Mouse (Mus musculus) heart, postnatal 10 days (tissue): ENCODE measurements around the gene Stambpl1. TPM values are rescaled to one million over a fixed set of nuclear protein-coding genes. Genes with fewer than 3 reads are reported as not detected.

Experiments
- DNase-seq, 2 experiments: peaks; one replicate each; pipeline ENCODE4 v3.0.0; 2021
- intact Hi-C: fragments of 180-260 bp; cut with DNase I; formaldehyde crosslinking; loops from one replicate; pipeline ENCODE4 v1.15.1; 2025
- total RNA-seq, 2 experiments: library from RNA; stranded (reverse); gene quantifications; 2 replicates each; pipeline ENCODE4 v1.2.3; 2021

The Stambpl1 gene
- total RNA-seq, 2 experiments from 2014 or later: 4.9 to 6.9 TPM

- DNase-seq: peak; percentile 74 to 77
- intact Hi-C loops: loop anchor here (10.0 kb wide), 1 partner anchor 79 kb away; no protein-coding TSS in a partner anchor
Measured at GRCm38 (mm10) chr19:34233944-34234343, 41.9 kb downstream of the Stambpl1 start.

GRCm38 (mm10) chr19:34236049-34236448 is 44.0 kb downstream of the Stambpl1 start:
- no peak for DNase-seq
- intact Hi-C loops: loop anchor here (10.0 kb wide), 1 partner anchor 81 kb away; no protein-coding TSS in a partner anchor

GRCm38 (mm10) chr19:34237746-34238145 is 45.7 kb downstream of the Stambpl1 start:
- DNase-seq: no peak

GRCm38 (mm10) chr19:34240273-34241039 is 48.4 kb downstream of the Stambpl1 start:
- intact Hi-C loops: loop anchor here (5.0 kb wide), 2 partner anchors 257 to 422 kb away; no protein-coding TSS in a partner anchor
- no peak for DNase-seq

More at GRCm38 (mm10) chr19:34237746-34238145, 45.7 kb downstream of the Stambpl1 start:
- intact Hi-C loops: loop anchor here (10.0 kb wide), 1 partner anchor 83 kb away; no protein-coding TSS in a partner anchor

- DNase-seq: peak; percentile 40 to 66
- intact Hi-C loops: loop anchor here (5.0 kb wide), 2 partner anchors 256 to 421 kb away; no protein-coding TSS in a partner anchor
Measured at GRCm38 (mm10) chr19:34241247-34241915, 49.4 kb downstream of the Stambpl1 start.

- intact Hi-C loops: loop anchor here (2.0 to 5.0 kb wide), 3 partner anchors 92 to 419 kb away; no protein-coding TSS in a partner anchor
- DNase-seq: no peak
Measured at GRCm38 (mm10) chr19:34242925-34243324, 50.9 kb downstream of the Stambpl1 start.

GRCm38 (mm10) chr19:34244056-34244455 is 52.0 kb downstream of the Stambpl1 start:
- intact Hi-C loops: loop anchor here (2.0 to 5.0 kb wide), 5 partner anchors 39 to 418 kb away; no protein-coding TSS in a partner anchor
- peak; percentile 74 to 83 for DNase-seq

GRCm38 (mm10) chr19:34248558-34248957 is 56.5 kb downstream of the Stambpl1 start:
- intact Hi-C loops: no loop called here

GRCm38 (mm10) chr19:34250621-34251020 is 58.6 kb downstream of the Stambpl1 start:
- intact Hi-C loops: no loop called here
- no peak for DNase-seq

More at GRCm38 (mm10) chr19:34248558-34248957, 56.5 kb downstream of the Stambpl1 start:
- no peak for DNase-seq

GRCm38 (mm10) chr19:34251900-34252299 is 59.9 kb downstream of the Stambpl1 start:
- no peak for DNase-seq
- intact Hi-C loops: no loop called here

GRCm38 (mm10) chr19:34252450-34252849 is 60.4 kb downstream of the Stambpl1 start:
- intact Hi-C loops: no loop called here
- no peak for DNase-seq

- DNase-seq: peak; percentile 59 to 65
- intact Hi-C loops: no loop called here
Measured at GRCm38 (mm10) chr19:34254101-34254879, 62.3 kb downstream of the Stambpl1 start.

GRCm38 (mm10) chr19:34254880-34255681 is 63.1 kb downstream of the Stambpl1 start, which contains the start of gene Acta2:
TSS of gene Acta2 (minus strand) at chr19:34255590.
- DNase-seq: peak; percentile 68 to 69
- intact Hi-C loops: no loop called here

- intact Hi-C loops: no loop called here
- no peak for DNase-seq
Measured at GRCm38 (mm10) chr19:34256149-34256548, 64.1 kb downstream of the Stambpl1 start.

- DNase-seq: no peak
- intact Hi-C loops: no loop called here
Measured at GRCm38 (mm10) chr19:34256936-34257335, 64.9 kb downstream of the Stambpl1 start.

- intact Hi-C loops: no loop called here
Measured at GRCm38 (mm10) chr19:34262273-34262974, 70.4 kb downstream of the Stambpl1 start.

GRCm38 (mm10) chr19:34265604-34266193 is 73.7 kb downstream of the Stambpl1 start:
- intact Hi-C loops: no loop called here
- peak; percentile 58 to 69 for DNase-seq

More at GRCm38 (mm10) chr19:34262273-34262974, 70.4 kb downstream of the Stambpl1 start:
- DNase-seq: no peak

- no peak for DNase-seq
- intact Hi-C loops: no loop called here
Measured at GRCm38 (mm10) chr19:34268991-34269390, 77.0 kb downstream of the Stambpl1 start.
